Mouse (Mus musculus): ENCODE data around the gene Arhgef17. TPM values are rescaled to one million over a fixed set of nuclear protein-coding genes. Genes with fewer than 3 reads are reported as not detected.

Gene Arhgef17
- total RNA-seq (2023; ENCODE audit: inconsistent age) = not detected in 4 replicates

DNA sequence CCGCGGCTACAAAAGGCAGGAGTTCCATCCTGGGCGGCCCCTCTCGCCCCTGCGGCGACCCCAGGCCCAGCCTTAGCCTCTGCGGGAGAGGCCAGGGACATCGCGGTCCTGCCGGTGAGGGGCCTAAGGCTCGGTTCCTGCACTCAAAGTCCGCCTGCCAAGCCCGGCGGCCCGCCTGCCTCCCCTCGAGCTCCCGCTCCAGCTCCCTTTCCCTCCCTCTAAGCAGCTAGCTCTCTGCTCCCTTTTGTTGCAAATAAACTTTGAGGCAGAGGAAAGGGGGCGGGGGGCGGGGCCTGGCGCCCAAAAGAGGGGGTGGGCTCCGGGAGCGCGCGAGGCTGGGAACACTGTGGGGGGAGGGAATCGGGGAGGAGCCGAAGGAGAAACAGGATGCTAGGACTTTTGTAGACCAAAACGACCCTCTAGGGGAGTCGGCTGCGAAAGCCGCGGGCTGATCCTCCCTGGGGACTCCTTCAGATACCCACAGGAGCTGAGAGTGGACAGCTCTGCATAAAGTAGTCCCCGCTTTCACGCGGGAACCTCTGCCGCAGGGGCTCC lies at the start of gene Arhgef17:
TSS of gene Arhgef17 (minus strand) at position 182 of the 555 bp plus-strand sequence.

DNA sequence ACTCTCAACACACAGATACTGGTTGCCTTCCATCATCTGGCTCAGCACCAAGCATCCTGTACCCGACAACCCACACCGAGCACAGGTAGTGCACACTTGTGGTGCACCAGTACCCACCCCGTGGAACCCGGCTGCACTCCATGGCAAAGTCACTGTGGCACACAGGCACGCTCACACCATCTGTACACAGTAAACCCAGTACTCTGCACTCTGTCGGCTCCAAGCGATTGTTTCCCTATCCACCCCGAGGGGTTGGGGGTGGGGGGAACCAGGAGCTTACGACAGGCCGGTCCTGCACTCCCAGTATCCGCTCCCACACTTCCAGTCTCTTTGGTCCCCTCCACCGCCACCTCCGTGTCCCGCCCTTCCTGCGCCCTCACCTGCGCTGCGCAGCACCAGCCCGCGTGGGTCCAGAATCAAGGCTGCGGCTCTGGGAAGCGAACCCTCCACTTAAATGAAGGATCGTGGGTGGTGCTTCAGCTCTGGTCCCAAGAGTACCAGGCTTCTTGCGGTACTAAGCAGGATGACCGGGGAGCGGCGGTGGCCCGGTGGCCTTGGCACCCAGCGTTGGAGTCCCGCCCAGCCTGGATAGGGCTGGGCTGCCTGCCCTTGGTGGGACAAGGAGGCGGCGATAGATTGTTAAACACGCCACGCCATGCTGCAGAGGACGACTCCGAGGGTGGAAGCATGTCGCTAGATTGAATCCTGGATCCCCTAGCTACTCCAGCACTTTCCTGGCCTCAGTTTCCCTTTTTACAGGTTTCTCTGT lies 42.4 kb upstream of the Arhgef17 start, which contains the start of gene P2ry6:
TSS of gene P2ry6 (minus strand) at position 515 of the 769 bp plus-strand sequence.

GRCm38 (mm10) chr7:100862828-100863638 lies 68.9 kb downstream of the Arhgef17 start, which contains the start of gene Relt:
TSS of gene Relt (minus strand) at chr7:100863446.

Other genes with a start within 250 kb of the Arhgef17 start
- gene Fam168a, start 225.5 kb downstream of the Arhgef17 start, total RNA-seq (2023; ENCODE audit: inconsistent age) = 29.1 to 45.1 TPM (median 41.1 TPM) in 4 replicates
- 25.6 to 39.7 TPM (median 33.8 TPM) in 4 replicates for gene Relt, start 68.7 kb downstream of the Arhgef17 start, total RNA-seq (2023; ENCODE audit: inconsistent age)
- 0.30 TPM in 1 of 4 replicates, not detected in the others for gene P2ry6, start 42.5 kb upstream of the Arhgef17 start, total RNA-seq (2023; ENCODE audit: inconsistent age)
- gene P2ry2, start 80.8 kb upstream of the Arhgef17 start, total RNA-seq (2023; ENCODE audit: inconsistent age) = 0.19 to 0.58 TPM (median 0.44 TPM) in 4 replicates
- gene Fchsd2, start 160.8 kb upstream of the Arhgef17 start, total RNA-seq (2023; ENCODE audit: inconsistent age) = 365 to 486 TPM (median 434 TPM) in 4 replicates